Mouse (Mus musculus) embryonic fibroblast, embryonic 13.5 days (primary cell): ENCODE results near the gene Fancf.

Experiments
- CTCF ChIP-seq: IDR thresholded peaks from 2 replicates; pipeline ENCODE4 v1.5.1; 2011; ENCODE audit warnings: mild to moderate bottlenecking, control low read depth, low read length, moderate library complexity, borderline replicate concordance; ENCODE audit not compliant: insufficient read depth
- POLR2A ChIP-seq: IDR thresholded peaks from 2 replicates; pipeline ENCODE4 v1.6.1; 2011; ENCODE audit warnings: low read depth, mild to moderate bottlenecking, control low read depth, low read length, moderate library complexity

DNA sequence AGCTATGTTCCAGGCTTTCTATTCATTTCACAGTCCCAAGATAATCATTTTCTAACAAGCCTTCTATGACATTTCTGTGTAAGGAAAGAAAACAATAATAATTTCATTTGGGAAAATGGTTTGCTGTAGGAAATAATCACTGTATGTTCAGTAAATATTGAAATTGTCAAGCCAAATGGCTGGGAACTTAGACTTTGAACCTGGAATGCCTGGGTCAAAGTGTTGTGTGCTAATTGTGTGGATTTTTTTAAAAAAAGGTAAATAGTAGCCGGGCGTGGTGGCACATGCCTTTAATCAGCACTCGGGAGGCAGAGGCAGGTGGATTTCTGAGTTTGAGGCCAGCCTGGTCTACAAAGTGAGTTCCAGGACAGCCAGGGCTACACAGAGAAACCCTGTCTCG is 30.9 kb upstream of the Fancf start:
- TF ChIP-seq CTCF, result no peak
- no peak for TF ChIP-seq POLR2A
